Mouse (Mus musculus): ENCODE results near the gene Fbrs.

Fbrs gene

DNA sequence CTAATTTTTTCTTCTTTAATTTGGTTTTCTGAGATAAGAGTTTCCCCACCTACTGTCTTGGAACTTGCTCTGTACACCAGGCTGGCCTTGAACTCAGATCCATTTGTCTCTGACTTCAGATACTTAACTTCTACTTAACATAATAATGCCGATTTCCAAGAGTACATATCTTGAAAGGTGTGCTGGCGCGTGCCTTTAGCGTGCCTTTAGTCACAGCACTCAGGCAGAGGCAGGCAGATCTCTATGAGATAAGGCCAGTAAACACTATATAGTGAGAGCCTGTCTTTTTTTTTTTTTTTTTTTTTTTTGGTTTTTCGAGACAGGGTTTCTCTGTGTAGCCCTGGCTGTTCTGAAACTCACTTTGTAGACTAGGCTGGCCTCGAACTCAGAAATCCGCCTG, 37.3 kb downstream of the Fbrs start:
- DNase-seq (ENCODE audit: low read depth, low spot score) = peak; percentile 73

DNA sequence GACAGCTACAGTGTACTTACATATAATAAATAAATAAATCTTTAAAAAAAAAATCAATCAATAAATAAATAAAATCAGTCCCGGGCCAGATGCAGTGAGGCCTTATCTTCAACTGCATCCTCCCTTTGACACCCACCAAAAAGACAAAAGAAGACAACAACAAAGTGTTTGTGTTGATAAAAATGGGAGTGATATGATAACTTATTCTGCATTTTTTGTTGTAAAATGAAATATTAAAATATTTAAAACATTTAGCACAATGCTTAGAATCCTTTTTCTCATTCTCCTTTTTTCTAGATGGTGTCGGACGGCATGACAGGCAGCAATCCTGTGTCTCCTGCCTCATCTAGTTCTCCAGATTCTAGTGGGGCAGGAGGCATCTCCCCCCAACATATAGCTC, 40.3 kb downstream of the Fbrs start, which contains the start of gene Gm42715:
Gene Gm42715, plus strand, starts transcription at position 301 of the 400 bp plus-strand sequence.
- no peak for DNase-seq (ENCODE audit: low read depth, low spot score)

Data from ES-CJ7 (cell line).